19 mouse cellular contexts compared by ENCODE assay signal in the genomic region with DNA sequence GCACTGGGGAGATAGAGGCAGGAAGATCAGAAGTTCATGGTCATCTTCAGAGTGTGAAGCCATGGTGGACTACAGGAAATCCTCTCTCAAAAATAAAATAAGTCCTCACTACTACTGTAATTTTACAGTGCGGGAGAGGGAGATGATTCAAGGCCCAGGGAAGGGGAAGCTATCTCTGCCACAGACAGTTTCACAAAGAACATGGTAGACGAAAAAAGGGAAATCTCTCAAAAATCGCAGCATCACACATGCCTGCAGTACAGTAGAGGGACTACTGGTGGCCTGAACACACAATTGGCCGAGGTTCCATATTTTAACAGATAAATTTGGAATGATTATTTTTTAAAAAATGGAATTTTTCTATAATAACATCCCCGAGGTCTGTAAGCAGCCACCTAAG. TPM values are rescaled to one million over a fixed set of nuclear protein-coding genes. Genes with fewer than 3 reads are reported as not detected.
"Had no signal": no experiment of that assay in that cellular context is flagged by ENCODE, and none has a peak within 500 bp of the region (broad histone marks: within the 10 kb centered on the region; RNA-seq: fewer than 3 reads in every experiment).

No protein-coding gene starts in this region.

- H3K4me3 ChIP-seq: liver, embryonic 15.5 days; lung, embryonic 15.5 days; megakaryocyte, embryonic 14.5 days; midbrain, embryonic 13.5 days; midbrain, embryonic 15.5 days; neural tube, embryonic 12.5 days had no signal

- H3K4me1 ChIP-seq: liver, embryonic 15.5 days; megakaryocyte, embryonic 14.5 days; neural tube, embryonic 12.5 days had no signal

- H3K36me3 ChIP-seq: liver, embryonic 15.5 days; lung, embryonic 15.5 days; midbrain, embryonic 13.5 days; midbrain, embryonic 15.5 days; neural tube, embryonic 12.5 days had no signal

- H3K27me3 ChIP-seq: liver, embryonic 15.5 days; lung, embryonic 15.5 days; megakaryocyte, embryonic 14.5 days; midbrain, embryonic 13.5 days; midbrain, embryonic 15.5 days; neural tube, embryonic 12.5 days had no signal

- ATAC-seq: liver, postnatal 0 days; lung, postnatal 0 days; midbrain, embryonic 13.5 days had no signal

- DNase-seq: liver, postnatal 0 days; lung, adult 2 months; lung, postnatal 14 days; lung, postnatal 36 days; right cerebral cortex, postnatal 25 days; right cerebral cortex, postnatal 4 days; spleen, adult 18-20 months; thymus, adult 18-20 months; thymus, postnatal 14 days; thymus, postnatal 36 days had no signal

- H3K9ac ChIP-seq: liver, embryonic 15.5 days; liver, postnatal 0 days; lung, embryonic 15.5 days; midbrain, embryonic 13.5 days; midbrain, embryonic 15.5 days; neural tube, embryonic 12.5 days had no signal

- H3K27ac ChIP-seq: liver, embryonic 15.5 days; lung, embryonic 15.5 days; macrophage; midbrain, embryonic 13.5 days; midbrain, embryonic 15.5 days; neural tube, embryonic 12.5 days had no signal

RNA-seq across cellular contexts. Expression of gene Lrrc9, which starts 52.8 kb away (rescaled TPM):
- total RNA-seq: neutrophil, adult 5-6 weeks had no signal
